Mouse (Mus musculus) CH12.LX (cell line): Measurements from ENCODE around the gene Pbx1. TPM values are rescaled to one million over a fixed set of nuclear protein-coding genes. Genes with fewer than 3 reads are reported as not detected.

Source experiments
- DNase-seq: peaks from one replicate; pipeline ENCODE4 v3.0.0-alpha.2; 2013; ENCODE audit errors: extremely low read depth
- H3K27ac ChIP-seq: 2 replicates; pipeline ENCODE4 v1.5.1; 2012; ENCODE audit warnings: low read depth, mild to moderate bottlenecking, control low read depth, moderate library complexity; ENCODE audit not compliant: insufficient read depth
- H3K27me3 ChIP-seq: replicated peaks from 2 replicates; pipeline ENCODE3; 2012; ENCODE audit warnings: inconsistent platforms
- H3K36me3 ChIP-seq, 2 experiments: replicated peaks in 1 of 2; 2 replicates each; pipeline versions ENCODE3 to v1.6.1; 2012; ENCODE audit warnings: inconsistent platforms in 1 of 2, low read length in 1 of 2, mild to moderate bottlenecking in 1 of 2, mixed read lengths in 1 of 2, moderate library complexity in 1 of 2; ENCODE audit not compliant: control insufficient read depth in 1 of 2, insufficient read depth in 1 of 2
- H3K4me1 ChIP-seq, 2 experiments: 2 replicates each; pipeline ENCODE4 v1.6.1; 2012; ENCODE audit warnings: inconsistent platforms in 1 of 2, moderate library complexity in 1 of 2; ENCODE audit not compliant: insufficient read depth in 2 of 2, control insufficient read depth in 1 of 2
- H3K4me2 ChIP-seq: 2 replicates; pipeline ENCODE4 v1.6.1; 2012; ENCODE audit warnings: low read depth, mild to moderate bottlenecking, control low read depth; ENCODE audit not compliant: poor library complexity, insufficient read depth, severe bottlenecking
- H3K4me3 ChIP-seq, 3 experiments: fragments of 150-350 bp in 1 of 3; sonication (generic) in 1 of 3; replicated peaks in 1 of 3; 2 replicates each; pipeline versions ENCODE3 to v1.5.1; 2011 to 2012; ENCODE audit warnings: low read depth in 2 of 3, low read length in 2 of 3, mild to moderate bottlenecking in 2 of 3, moderate library complexity in 2 of 3, control low read depth in 1 of 3, improper control_type of control experiment in 1 of 3, inconsistent platforms in 1 of 3, mixed read lengths in 1 of 3; ENCODE audit not compliant: poor library complexity in 1 of 3
- H3K79me2 ChIP-seq: replicated peaks from 2 replicates; pipeline ENCODE4 v1.6.1; 2012; ENCODE audit warnings: mild to moderate bottlenecking, moderate library complexity; ENCODE audit not compliant: control insufficient read depth, poor library complexity, insufficient read depth, severe bottlenecking; ENCODE audit errors: extremely low read depth
- H3K9ac ChIP-seq: 2 replicates; pipeline ENCODE4 v1.6.1; 2012; ENCODE audit warnings: low read depth, mild to moderate bottlenecking, control low read depth, moderate library complexity; ENCODE audit not compliant: insufficient read depth
- H3K9me3 ChIP-seq: replicated peaks from 2 replicates; pipeline ENCODE3; 2012; ENCODE audit warnings: low read length, inconsistent platforms, mixed read lengths
- BHLHE40 ChIP-seq: IDR thresholded peaks from 2 replicates; pipeline ENCODE4 v1.6.1; 2011; ENCODE audit warnings: mild to moderate bottlenecking, low read depth, low read length, improper control_type of control experiment
- CHD1 ChIP-seq: IDR thresholded peaks from 2 replicates; pipeline ENCODE4 v1.6.1; 2012; ENCODE audit warnings: low read depth, low read length, improper control_type of control experiment, inconsistent platforms
- CTCF ChIP-seq, 2 experiments: IDR thresholded peaks in 1 of 2; conservative IDR thresholded peaks in 1 of 2; 2 replicates each; pipeline ENCODE4 v1.5.1; 2011 to 2012; ENCODE audit warnings: low read depth in 2 of 2, low read length in 2 of 2, improper control_type of control experiment in 1 of 2, inconsistent platforms in 1 of 2, mild to moderate bottlenecking in 1 of 2, moderate library complexity in 1 of 2
- E2F4 ChIP-seq: IDR thresholded peaks from 2 replicates; pipeline ENCODE4 v1.6.1; 2011; ENCODE audit warnings: low read depth, low read length, improper control_type of control experiment; ENCODE audit not compliant: insufficient replicate concordance
- EP300 ChIP-seq: IDR thresholded peaks from 2 replicates; pipeline ENCODE4 v1.6.1; 2011; ENCODE audit warnings: low read length, improper control_type of control experiment
- ETS1 ChIP-seq: conservative IDR thresholded peaks from 2 replicates; pipeline ENCODE4 v1.6.1; 2012; ENCODE audit warnings: low read depth, mild to moderate bottlenecking, inconsistent platforms, low read length, improper control_type of control experiment, moderate library complexity
- HCFC1 ChIP-seq: IDR thresholded peaks from 2 replicates; pipeline ENCODE4 v1.6.1; 2012; ENCODE audit warnings: low read depth, mild to moderate bottlenecking, inconsistent platforms, low read length, improper control_type of control experiment
- IRF4 ChIP-seq: IDR thresholded peaks from 2 replicates; pipeline ENCODE4 v1.6.1; 2014; ENCODE audit warnings: low read depth, mild to moderate bottlenecking, inconsistent platforms, low read length, improper control_type of control experiment
- JUN ChIP-seq: IDR thresholded peaks from 2 replicates; pipeline ENCODE4 v1.6.1; 2011; ENCODE audit warnings: low read depth, mild to moderate bottlenecking, low read length, improper control_type of control experiment, moderate library complexity; ENCODE audit not compliant: insufficient read depth
- MAFK ChIP-seq: IDR thresholded peaks from 2 replicates; pipeline ENCODE4 v1.6.1; 2011; ENCODE audit warnings: low read length, improper control_type of control experiment; ENCODE audit not compliant: insufficient replicate concordance
- MAZ ChIP-seq: IDR thresholded peaks from 2 replicates; pipeline ENCODE4 v1.6.1; 2012; ENCODE audit warnings: low read depth, mild to moderate bottlenecking, inconsistent platforms, low read length, improper control_type of control experiment, moderate library complexity
- MEF2A ChIP-seq: IDR thresholded peaks from 2 replicates; pipeline ENCODE4 v1.6.1; 2014; ENCODE audit warnings: low read depth, mild to moderate bottlenecking, inconsistent platforms, low read length, improper control_type of control experiment, borderline replicate concordance
- MXI1 ChIP-seq: IDR thresholded peaks from 2 replicates; pipeline ENCODE4 v1.6.1; 2011; ENCODE audit warnings: mild to moderate bottlenecking, low read depth, low read length, improper control_type of control experiment
- MYC ChIP-seq: IDR thresholded peaks from 2 replicates; pipeline ENCODE4 v1.6.1; 2011; ENCODE audit warnings: low read depth, mild to moderate bottlenecking, improper control_type of control experiment, low read length
- NELFE ChIP-seq: IDR thresholded peaks from 2 replicates; pipeline ENCODE4 v1.6.1; 2011; ENCODE audit warnings: low read depth, low read length, improper control_type of control experiment
- NRF1 ChIP-seq: IDR thresholded peaks from 2 replicates; pipeline ENCODE4 v1.6.1; 2014; ENCODE audit warnings: low read depth, mild to moderate bottlenecking, inconsistent platforms, low read length, improper control_type of control experiment, moderate library complexity
- SIN3A ChIP-seq: IDR thresholded peaks from 2 replicates; pipeline ENCODE4 v1.6.1; 2012; ENCODE audit warnings: low read length, improper control_type of control experiment, inconsistent platforms
- SMC3 ChIP-seq: IDR thresholded peaks from 2 replicates; pipeline ENCODE4 v1.6.1; 2011; ENCODE audit warnings: low read depth, low read length, improper control_type of control experiment
- USF2 ChIP-seq: conservative IDR thresholded peaks from 2 replicates; pipeline ENCODE4 v1.6.1; 2011; ENCODE audit warnings: low read depth, low read length, improper control_type of control experiment
- ZKSCAN1 ChIP-seq: IDR thresholded peaks from 2 replicates; pipeline ENCODE4 v1.6.1; 2012; ENCODE audit warnings: low read depth, inconsistent platforms, low read length, improper control_type of control experiment, borderline replicate concordance
- ZMIZ1 ChIP-seq: IDR thresholded peaks from 2 replicates; pipeline ENCODE4 v1.6.1; 2012; ENCODE audit warnings: low read depth, mild to moderate bottlenecking, inconsistent platforms, low read length, improper control_type of control experiment
- dilution Hi-C: fragments of 300-500 bp; cut with MboI; formaldehyde crosslinking; loops from 2 replicates; pipeline ENCODE4 v1.14.3; 2020; ENCODE audit warnings: low sequenced_read_pairs; ENCODE audit not compliant: extremely low pct_unique_long_range_greater_than_20kb, extremely low pct_ligation_motif_present
- in situ Hi-C: fragments of 300-500 bp; cut with MboI; formaldehyde crosslinking; loops from 3 replicates; pipeline ENCODE4 v1.14.3; 2019; ENCODE audit warnings: low sequenced_read_pairs, low pct_ligation_motif_present, low pct_unique_long_range_greater_than_20kb, mixed read lengths
- polyA plus RNA-seq: library from polyadenylated mRNA; unstranded; fragments of >175 nt; gene quantifications from 2 replicates; pipeline ENCODE4 v1.2.1, GENCODE M21; 2012; ENCODE audit warnings: low read depth; ENCODE audit not compliant: insufficient read length
- total RNA-seq, 2 experiments: library from RNA; depleted of rRNA; stranded (reverse); fragments of 300-350 nt in 1 of 2; fragments of >200 nt in 1 of 2; gene quantifications; 2 replicates each; pipeline ENCODE4 v1.2.3; 2012 to 2014

Gene Pbx1
- total and polyA plus RNA-seq, 3 experiments: not detected

GRCm38 (mm10) chr1:168300505-168300904 is 131.6 kb downstream of the Pbx1 start:
- Histone ChIP-seq H3K9me3 (peaks cover 72% of the 10 kb centered on the region), H3K27ac (no peak overlapping the region), H3K79me2 (no peaks in the 10 kb centered on the region), H3K27me3 (no peaks in the 10 kb centered on the region), H3K36me3 (no peaks in the 10 kb centered on the region), H3K4me2 (no peak overlapping the region), H3K4me3 (no peak overlapping the region), H3K4me1 (no peaks in the 10 kb centered on the region), H3K9ac (no peak overlapping the region)
- in situ Hi-C loops: no loop called here
- dilution Hi-C loops: no loop called here
- TF ChIP-seq NELFE (no peak), BHLHE40 (no peak), ZKSCAN1 (no peak)
- no peak for DNase-seq

GRCm38 (mm10) chr1:168299928-168300365 is 132.1 kb downstream of the Pbx1 start:
- DNase-seq: no peak
- dilution Hi-C loops: no loop called here
- Histone ChIP-seq H3K4me3 (no peak overlapping the region), H3K9me3 (peaks cover 69% of the 10 kb centered on the region), H3K4me1 (no peaks in the 10 kb centered on the region), H3K36me3 (no peaks in the 10 kb centered on the region), H3K79me2 (no peaks in the 10 kb centered on the region), H3K9ac (no peak overlapping the region), H3K27ac (no peak overlapping the region), H3K4me2 (no peak overlapping the region), H3K27me3 (no peaks in the 10 kb centered on the region)
- in situ Hi-C loops: no loop called here
- TF ChIP-seq CHD1 (no peak), ZMIZ1 (no peak), MXI1 (no peak), NRF1 (no peak), SMC3 (no peak), ETS1 (no peak), MAFK (no peak), CTCF (conservative IDR thresholded peaks at IDR 0.05 in 1 of 2, IDR thresholded peaks at IDR 0.05 in 1 of 2; ENCODE audit: low read depth in 2 of 2, low read length in 2 of 2) (no peak), EP300 (no peak), MYC (no peak), MAZ (no peak), HCFC1 (no peak), E2F4 (no peak), SIN3A (no peak), IRF4 (no peak), MEF2A (no peak), USF2 (no peak), NELFE (no peak), JUN (no peak)
